Mouse (Mus musculus) midbrain, embryonic 16.5 days (tissue): ENCODE measurements around the gene Fgfr2. TPM values are rescaled to one million over a fixed set of nuclear protein-coding genes. Genes with fewer than 3 reads are reported as not detected.

Source experiments
- ATAC-seq: fragments of 200-750 bp; cut with Nextera tagmentation; 2 replicates; pipeline ENCODE4 v1.8.0; 2017; ENCODE audit warnings: moderate TSS enrichment
- H3K27ac ChIP-seq: fragments of 300-500 bp; sonication (generic); 2 replicates; pipeline ENCODE4 v1.5.1; 2014; ENCODE audit warnings: mild to moderate bottlenecking, low read length, mixed read lengths
- H3K27me3 ChIP-seq: fragments of 300-500 bp; sonication (generic); 2 replicates; pipeline ENCODE4 v1.6.1; 2014; ENCODE audit warnings: low read depth, low read length, mixed read lengths; ENCODE audit not compliant: control insufficient read depth, insufficient read depth
- H3K36me3 ChIP-seq: fragments of 300-500 bp; sonication (generic); 2 replicates; pipeline ENCODE4 v1.6.1; 2014; ENCODE audit warnings: mild to moderate bottlenecking, low read length, moderate library complexity, mixed read lengths; ENCODE audit not compliant: control insufficient read depth, insufficient read depth
- H3K4me1 ChIP-seq: fragments of 300-500 bp; sonication (generic); 2 replicates; pipeline ENCODE4 v1.6.1; 2014; ENCODE audit warnings: mild to moderate bottlenecking, low read length, mixed read lengths; ENCODE audit not compliant: control insufficient read depth, insufficient read depth
- H3K4me2 ChIP-seq: fragments of 300-500 bp; sonication (generic); 2 replicates; pipeline ENCODE4 v1.6.1; 2014; ENCODE audit warnings: mild to moderate bottlenecking, low read length, mixed read lengths
- H3K4me3 ChIP-seq: fragments of 300-500 bp; sonication (generic); 2 replicates; pipeline ENCODE4 v1.5.1; 2014; ENCODE audit warnings: low read depth, mild to moderate bottlenecking, low read length, moderate library complexity, mixed read lengths
- H3K9ac ChIP-seq: fragments of 300-500 bp; sonication (generic); 2 replicates; pipeline ENCODE4 v1.6.1; 2014; ENCODE audit warnings: low read depth, low read length, mixed read lengths
- H3K9me3 ChIP-seq: fragments of 300-500 bp; sonication (generic); replicated peaks from 2 replicates; pipeline ENCODE4 v1.6.1; 2014; ENCODE audit warnings: mild to moderate bottlenecking, low read length, mixed read lengths; ENCODE audit not compliant: control insufficient read depth, poor library complexity, severe bottlenecking
- WGBS: fragments of 180-500 bp; shearing (Covaris S2); extraction: QIAGEN DNeasy Blood & Tissue Kit; methylation state at CpG from one replicate; pipeline ENCODE4 v1.1.7; 2014; 5-methylcytosine and 5-hydroxymethylcytosine counted together
- polyA plus RNA-seq: library from polyadenylated mRNA; unstranded; fragments of >200 nt; fragmentation: Nextera tagmentation; extraction: Ambion mirVana; gene quantifications from 2 replicates; pipeline ENCODE4 v1.2.1, GENCODE M21; 2015

Gene Fgfr2
- polyA plus RNA-seq, 1 experiment from 2014 or later = 23.8 TPM

DNA sequence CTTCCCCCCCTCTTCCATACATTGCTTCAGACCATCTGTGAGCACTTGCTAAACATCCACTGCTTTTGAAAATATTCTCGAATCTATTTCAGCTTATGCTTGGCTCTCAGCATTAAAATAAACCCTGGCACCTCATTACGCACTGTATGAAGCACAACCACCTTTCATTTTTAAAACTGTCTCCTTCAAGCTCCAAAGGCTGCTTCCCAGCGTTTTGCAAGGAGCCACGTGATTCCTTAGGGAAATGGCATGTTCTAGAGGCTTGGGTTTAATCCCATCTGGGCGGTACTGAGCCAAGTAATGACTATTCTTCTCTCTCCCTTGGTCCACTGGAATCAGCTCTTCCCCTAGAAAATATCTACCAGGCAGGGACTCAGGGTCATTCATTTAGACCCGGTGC lies 1305.2 kb downstream of the Fgfr2 start:
- no peak for ATAC-seq
- H3K27ac ChIP-seq = no peak overlapping the region

DNA sequence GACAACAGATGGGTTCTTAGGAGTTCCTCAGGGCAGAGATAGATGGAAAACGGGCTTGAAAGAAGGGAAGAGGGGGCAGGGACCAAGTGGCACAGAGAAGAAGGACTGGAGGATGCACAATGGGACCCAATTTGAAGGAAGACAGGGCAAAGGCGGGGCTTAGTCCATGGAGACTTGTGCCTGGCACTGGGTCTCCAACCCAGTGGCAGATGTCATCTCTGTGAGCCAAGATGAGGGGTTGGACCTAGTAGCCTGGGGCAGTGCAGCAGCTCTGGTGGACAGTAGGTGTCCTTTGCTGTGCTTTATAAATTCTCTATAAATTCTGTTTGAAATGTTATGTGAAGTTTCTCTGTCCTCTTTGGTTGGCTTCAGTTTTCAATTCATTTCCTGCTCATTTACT lies 1306.5 kb downstream of the Fgfr2 start:
- ATAC-seq = no peak
- Histone ChIP-seq H3K9ac (no peak overlapping the region), H3K27me3 (no peaks in the 10 kb centered on the region; the same call in 1 of the 2 replicates), H3K27ac (no peak overlapping the region), H3K9me3 (no peaks in the 10 kb centered on the region), H3K4me1 (no peaks in the 10 kb centered on the region), H3K4me2 (no peak overlapping the region), H3K4me3 (no peak overlapping the region), H3K36me3 (no peaks in the 10 kb centered on the region)
- 73% methylated on average over 2 of the region's 2 CpGs for WGBS

More for the DNA sequence above, 1305.2 kb downstream of the Fgfr2 start:
- no peak overlapping the region for H3K4me3 ChIP-seq
- no peak overlapping the region for H3K4me2 ChIP-seq
- WGBS = 78% methylated on average over 6 of the region's 6 CpGs
- no peaks in the 10 kb centered on the region for H3K4me1 ChIP-seq
- H3K27me3 ChIP-seq = no peaks in the 10 kb centered on the region; the same call in 1 of the 2 replicates
- no peaks in the 10 kb centered on the region for H3K36me3 ChIP-seq
- no peaks in the 10 kb centered on the region for H3K9me3 ChIP-seq
- no peak overlapping the region for H3K9ac ChIP-seq

DNA sequence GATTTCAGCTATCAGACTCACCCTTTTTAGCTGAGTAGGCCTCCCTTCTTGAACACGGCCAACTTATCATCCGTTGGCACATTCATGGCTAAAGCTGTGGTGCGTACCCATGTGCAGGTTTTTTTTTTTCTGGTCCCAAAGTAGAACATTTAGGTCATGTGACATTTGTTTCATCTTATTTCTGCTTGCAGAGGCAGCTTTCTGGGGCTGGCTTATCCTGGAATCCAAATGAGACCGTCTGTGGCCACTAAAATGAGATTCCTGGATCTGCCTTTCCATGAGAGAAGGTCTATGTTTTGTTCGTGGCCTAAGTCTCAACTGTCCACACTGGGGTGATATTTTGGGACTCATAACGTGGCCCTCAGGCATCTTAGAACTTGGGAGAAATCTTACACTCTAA lies 1311.0 kb downstream of the Fgfr2 start:
- Histone ChIP-seq H3K4me3 (no peak overlapping the region), H3K4me2 (no peak overlapping the region), H3K4me1 (no peaks in the 10 kb centered on the region), H3K36me3 (no peaks in the 10 kb centered on the region), H3K9me3 (no peaks in the 10 kb centered on the region), H3K27me3 (no peaks in the 10 kb centered on the region), H3K9ac (no peak overlapping the region), H3K27ac (no peak overlapping the region)
- no peak for ATAC-seq
- WGBS = 88% methylated on average over 6 of the region's 6 CpGs

DNA sequence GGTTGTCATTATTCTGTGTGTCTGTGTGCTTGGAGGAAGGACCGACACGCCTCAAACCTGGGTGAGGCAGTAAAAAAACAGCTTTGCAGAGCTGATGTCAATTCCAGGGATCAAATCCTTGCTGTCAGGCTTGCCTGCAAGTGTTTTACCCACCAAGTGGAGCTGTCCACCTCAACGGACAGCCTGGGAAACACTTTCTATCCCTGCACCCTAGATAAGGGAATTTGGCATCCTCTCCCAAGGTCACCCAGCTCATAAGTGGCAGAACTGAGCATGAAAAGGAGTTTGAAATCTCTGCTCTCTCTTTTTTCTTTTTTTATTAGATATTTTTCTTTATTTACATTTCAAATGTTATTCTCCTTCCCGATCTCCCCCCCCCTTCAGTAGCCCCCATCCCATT lies 1312.2 kb downstream of the Fgfr2 start:
- no peaks in the 10 kb centered on the region for H3K4me1 ChIP-seq
- H3K36me3 ChIP-seq = no peaks in the 10 kb centered on the region
- H3K4me3 ChIP-seq = no peak overlapping the region
- no peak overlapping the region for H3K4me2 ChIP-seq
- no peak overlapping the region for H3K27ac ChIP-seq
- H3K27me3 ChIP-seq = 0 out of 2 replicates have a peak, but pooled peaks cover 2% of the 10 kb centered on the region
- WGBS = 71% methylated on average over 4 of the region's 4 CpGs
- ATAC-seq = no peak
- H3K9ac ChIP-seq = no peak overlapping the region
- no peaks in the 10 kb centered on the region for H3K9me3 ChIP-seq

DNA sequence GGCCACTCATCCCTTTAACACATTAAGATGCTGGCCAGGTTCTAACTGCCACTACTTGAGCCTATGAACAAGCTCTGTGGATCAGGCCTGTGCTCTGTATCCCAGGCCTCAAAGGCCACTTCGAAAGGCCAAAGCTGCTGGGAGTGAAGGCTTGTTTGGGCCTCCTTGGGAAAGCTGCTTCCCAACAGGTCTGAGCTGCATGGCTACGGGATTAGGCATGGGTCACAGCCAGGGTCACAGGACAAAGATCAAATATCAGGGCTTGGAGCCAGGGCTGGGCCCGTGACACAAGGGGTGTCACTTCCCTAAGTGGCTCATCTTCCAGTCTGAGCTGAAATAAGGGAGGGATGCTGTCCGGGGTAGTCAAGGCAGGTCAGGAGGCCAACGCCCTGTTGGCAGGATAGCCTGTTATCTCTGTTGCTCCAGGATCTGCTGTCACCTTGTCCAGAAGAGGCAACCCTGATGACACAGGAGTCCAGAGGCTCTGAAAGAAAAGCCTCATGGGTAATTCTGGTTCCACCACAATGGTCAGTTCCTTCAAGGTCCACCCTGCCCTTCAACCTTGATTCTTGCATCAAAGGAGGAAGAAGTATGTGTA lies 1313.5 kb downstream of the Fgfr2 start:
- H3K27ac ChIP-seq = no peak overlapping the region
- no peak for ATAC-seq
- H3K9ac ChIP-seq = no peak overlapping the region
- H3K9me3 ChIP-seq = no peaks in the 10 kb centered on the region
- peaks cover 3% of the 10 kb centered on the region; the same call in 1 of the 2 replicates for H3K4me1 ChIP-seq
- H3K4me2 ChIP-seq = no peak overlapping the region
- no peak overlapping the region for H3K4me3 ChIP-seq
- H3K27me3 ChIP-seq = 0 out of 2 replicates have a peak, but pooled peaks cover 2% of the 10 kb centered on the region
- 18% methylated on average over 5 of the region's 5 CpGs for WGBS
- no peaks in the 10 kb centered on the region for H3K36me3 ChIP-seq

DNA sequence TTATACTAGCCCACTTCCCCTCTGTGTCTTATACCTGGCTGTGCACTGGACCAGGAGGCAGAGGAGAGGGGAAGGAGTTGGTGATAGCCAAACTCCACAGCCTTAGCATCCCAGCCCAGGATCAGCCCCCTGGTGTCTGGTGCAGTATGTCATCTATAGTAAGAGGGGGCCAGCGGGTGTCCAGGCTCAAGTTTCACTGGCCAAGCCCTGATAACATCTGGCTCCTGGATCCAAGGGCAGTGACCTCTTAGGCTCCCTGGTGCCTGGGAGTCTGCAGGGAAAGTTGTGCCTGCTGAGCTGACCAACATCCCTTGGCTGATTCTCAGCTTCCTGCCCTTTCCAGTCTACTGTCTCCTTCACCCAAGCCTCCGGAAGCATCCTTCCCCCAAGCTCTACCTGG lies 1315.9 kb downstream of the Fgfr2 start:
- Histone ChIP-seq H3K9ac (no peak overlapping the region), H3K4me2 (no peak overlapping the region), H3K27me3 (peaks cover 2% of the 10 kb centered on the region; the same call in 1 of the 2 replicates), H3K27ac (no peak overlapping the region), H3K4me3 (no peak overlapping the region), H3K36me3 (no peaks in the 10 kb centered on the region), H3K4me1 (peaks cover 3% of the 10 kb centered on the region; the same call in 1 of the 2 replicates), H3K9me3 (no peaks in the 10 kb centered on the region)
- no peak for ATAC-seq
- WGBS = 66% methylated on average over 2 of the region's 2 CpGs

DNA sequence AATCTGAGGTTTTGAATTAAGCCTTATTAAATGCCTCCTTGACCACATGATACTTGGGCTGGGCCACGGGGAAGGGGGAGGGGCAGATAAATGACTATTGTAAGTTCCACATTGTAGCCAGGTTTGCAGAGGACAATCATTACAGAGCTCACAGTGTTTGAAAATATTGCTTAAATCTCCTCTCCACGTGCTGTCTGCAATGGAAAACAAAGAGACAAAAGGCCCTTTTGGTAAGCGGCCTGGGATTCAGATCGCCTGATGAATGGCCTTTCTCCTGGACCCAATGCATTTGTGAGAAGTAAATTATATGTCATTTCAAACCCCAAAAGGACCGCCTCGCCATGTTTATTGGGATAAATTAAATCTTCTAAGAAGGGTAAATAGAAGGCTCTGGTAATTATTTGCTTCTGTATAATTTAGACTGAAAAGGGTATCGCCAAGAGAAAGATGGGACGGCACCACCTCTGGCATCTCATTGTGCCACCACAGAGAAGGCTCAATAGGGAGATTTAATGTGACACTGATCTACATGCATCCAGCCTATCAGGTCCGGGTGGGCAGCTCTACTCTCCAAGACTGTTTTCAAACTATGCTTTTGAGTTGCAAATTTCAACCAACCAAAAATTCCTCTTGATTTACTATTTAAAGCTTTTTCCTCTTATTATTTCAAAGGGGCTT lies 1317.5 kb downstream of the Fgfr2 start:
- Histone ChIP-seq H3K9ac (no peak overlapping the region), H3K36me3 (no peaks in the 10 kb centered on the region), H3K27me3 (peaks cover 2% of the 10 kb centered on the region; the same call in 1 of the 2 replicates), H3K4me2 (no peak overlapping the region), H3K4me3 (no peak overlapping the region), H3K27ac (no peak overlapping the region), H3K4me1 (peaks cover 10% of the 10 kb centered on the region), H3K9me3 (no peaks in the 10 kb centered on the region)
- no peak for ATAC-seq
- WGBS = 17% methylated on average over 9 of the region's 9 CpGs

DNA sequence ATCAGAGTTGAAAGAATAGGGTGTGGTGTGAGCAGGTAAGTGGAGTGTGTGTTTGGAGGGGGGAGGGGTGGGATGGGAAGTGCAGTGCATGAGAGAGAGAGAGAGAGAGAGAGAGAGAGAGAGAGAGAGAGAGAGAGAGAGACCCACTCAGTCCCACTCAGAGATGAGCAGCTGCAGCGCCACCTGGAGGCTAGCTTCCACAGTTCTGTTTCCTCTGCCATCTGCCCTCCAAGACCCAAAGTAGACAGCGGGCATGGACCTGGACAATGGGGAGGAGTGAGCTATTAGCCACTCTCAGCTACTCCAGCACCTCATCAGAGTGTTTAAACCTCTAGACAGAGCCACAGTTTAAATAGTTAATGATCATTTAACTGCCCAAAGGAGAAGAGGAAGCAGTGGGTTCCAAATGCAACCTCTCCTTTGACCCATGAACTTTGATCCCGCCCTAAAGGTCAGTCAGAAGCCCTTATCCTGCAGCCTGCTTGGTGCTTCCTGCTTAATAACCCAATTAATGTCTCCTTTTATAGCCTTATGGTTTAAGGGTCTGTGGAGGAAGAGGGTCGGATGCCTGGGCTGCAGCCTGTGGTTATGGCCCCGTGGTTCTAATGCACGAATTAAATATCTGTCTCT lies 1322.6 kb downstream of the Fgfr2 start:
- Histone ChIP-seq H3K27ac (no peak overlapping the region), H3K27me3 (no peaks in the 10 kb centered on the region; the same call in 1 of the 2 replicates), H3K4me2 (no peak overlapping the region), H3K9ac (no peak overlapping the region; the same call in 1 of the 2 replicates), H3K36me3 (no peaks in the 10 kb centered on the region), H3K9me3 (no peaks in the 10 kb centered on the region), H3K4me1 (peaks cover 10% of the 10 kb centered on the region), H3K4me3 (no peak overlapping the region)
- no peak for ATAC-seq
- WGBS = 70% methylated on average over 5 of the region's 6 CpGs

DNA sequence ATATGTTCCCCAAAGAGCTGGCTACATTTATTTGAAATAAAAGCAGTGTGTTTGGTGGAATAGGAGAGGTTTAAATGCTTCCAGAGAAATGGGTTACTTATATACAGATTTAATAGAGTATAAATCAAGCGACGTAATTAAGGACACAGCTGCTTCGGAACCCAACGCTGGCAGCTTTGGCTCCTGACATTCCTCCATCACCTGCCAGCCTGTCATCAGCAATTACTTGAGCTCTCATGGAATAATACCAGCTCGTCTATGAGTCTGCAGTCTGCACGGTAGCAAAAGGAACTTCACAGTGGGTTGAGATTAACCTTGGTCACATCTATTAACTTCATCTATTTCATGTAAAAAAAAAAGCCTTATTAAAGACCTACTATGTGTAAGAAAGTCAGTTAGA lies 1326.0 kb downstream of the Fgfr2 start:
- Histone ChIP-seq H3K27ac (no peak overlapping the region), H3K4me3 (no peak overlapping the region), H3K4me1 (peaks cover 7% of the 10 kb centered on the region), H3K9ac (no peak overlapping the region), H3K36me3 (no peaks in the 10 kb centered on the region), H3K27me3 (no peaks in the 10 kb centered on the region), H3K4me2 (no peak overlapping the region), H3K9me3 (no peaks in the 10 kb centered on the region)
- WGBS = 42% methylated on average over 6 of the region's 6 CpGs
- ATAC-seq = no peak
